9 mouse cellular contexts compared by ENCODE assay signal in genomic region chr1:20933457-20933856, GRCm38 (mm10). TPM values are rescaled to one million over a fixed set of nuclear protein-coding genes. Genes with fewer than 3 reads are reported as not detected.
DNase-seq lines count a peak whose midpoint lies in the region; ATAC-seq and TF ChIP-seq lines count a peak whose summit lies in the region.
"Had no signal": no experiment of that assay in that cellular context is flagged by ENCODE, and none has a peak within 500 bp of the region (broad histone marks: within the 10 kb centered on the region; RNA-seq: fewer than 3 reads in every experiment).

No protein-coding gene starts in this region.

- no peak for TF ChIP-seq EP300 in ES-Bruce4 (IDR thresholded peaks at IDR 0.05; ENCODE audit: insufficient read depth, low read depth, low read length)

- ATAC-seq in hindbrain, embryonic 13.5 days (ENCODE audit: low FRiP score): peak; percentile 82

- no peaks in the 10 kb centered on the region for H3K4me1 ChIP-seq in ES-Bruce4 (ENCODE audit: control insufficient read depth, insufficient read depth, low read length)
- no peaks in the 10 kb centered on the region for H3K4me1 ChIP-seq in forebrain, embryonic 10.5 days
- H3K4me1 ChIP-seq in hindbrain, embryonic 13.5 days (replicated peaks): no peaks in the 10 kb centered on the region; the same call in 1 of the 2 replicates

- H3K4me2 ChIP-seq in hindbrain, embryonic 13.5 days: no peak overlapping the region
- H3K4me2 ChIP-seq: heart, embryonic 13.5 days had no signal

- no peak for TF ChIP-seq POLR2A in ES-Bruce4 (IDR thresholded peaks at IDR 0.05; ENCODE audit: insufficient read depth, low read length)
- TF ChIP-seq POLR2A in brain, embryonic 14.5 days (IDR thresholded peaks at IDR 0.05; ENCODE audit: borderline replicate concordance, extremely low read depth, insufficient read depth, insufficient read length, poor library complexity, severe bottlenecking): no peak

- TF ChIP-seq CTCF in ES-Bruce4 (IDR thresholded peaks at IDR 0.05; ENCODE audit: low read depth, low read length): peak; percentile 72
- TF ChIP-seq CTCF in brain, embryonic 14.5 days (IDR thresholded peaks at IDR 0.05; ENCODE audit: borderline replicate concordance, extremely low read depth, insufficient read depth, insufficient read length): peak; percentile 85

- H3K27ac ChIP-seq in ES-Bruce4 (ENCODE audit: insufficient read depth, low read length): no peak overlapping the region
- H3K27ac ChIP-seq in forebrain, embryonic 10.5 days: no peak overlapping the region
- no peak overlapping the region for H3K27ac ChIP-seq in hindbrain, embryonic 13.5 days
- H3K27ac ChIP-seq: heart, embryonic 13.5 days had no signal

- no peak overlapping the region for H3K9ac ChIP-seq in ES-Bruce4 (ENCODE audit: low read depth, poor library complexity, severe bottlenecking)
- no peak overlapping the region for H3K9ac ChIP-seq in hindbrain, embryonic 13.5 days
- H3K9ac ChIP-seq: heart, embryonic 13.5 days had no signal

- no peaks in the 10 kb centered on the region for H3K9me3 ChIP-seq in ES-Bruce4 (replicated peaks; ENCODE audit: control insufficient read depth, insufficient read depth, low read length, poor library complexity, severe bottlenecking)
- no peaks in the 10 kb centered on the region for H3K9me3 ChIP-seq in forebrain, embryonic 10.5 days
- no peaks in the 10 kb centered on the region for H3K9me3 ChIP-seq in hindbrain, embryonic 13.5 days
- H3K9me3 ChIP-seq: heart, embryonic 13.5 days had no signal

- no peak overlapping the region for H3K4me3 ChIP-seq in ES-Bruce4 (ENCODE audit: low read depth, low read length)
- no peak overlapping the region for H3K4me3 ChIP-seq in forebrain, embryonic 10.5 days
- H3K4me3 ChIP-seq in hindbrain, embryonic 13.5 days: no peak overlapping the region
- H3K4me3 ChIP-seq: heart, embryonic 13.5 days had no signal

- WGBS in forebrain, embryonic 10.5 days: 26% methylated on average over 7 of the region's 7 CpGs
- WGBS in hindbrain, embryonic 13.5 days: 24% methylated on average over 7 of the region's 7 CpGs

- no peaks in the 10 kb centered on the region for H3K27me3 ChIP-seq in ES-Bruce4 (ENCODE audit: control insufficient read depth, insufficient read depth, low read length, poor library complexity, severe bottlenecking)
- H3K27me3 ChIP-seq in forebrain, embryonic 10.5 days (ENCODE audit: poor library complexity, severe bottlenecking): no peaks in the 10 kb centered on the region
- no peaks in the 10 kb centered on the region for H3K27me3 ChIP-seq in hindbrain, embryonic 13.5 days
- H3K27me3 ChIP-seq: heart, embryonic 13.5 days had no signal

- no peaks in the 10 kb centered on the region for H3K36me3 ChIP-seq in ES-Bruce4 (ENCODE audit: control insufficient read depth, insufficient read depth, low read length, poor library complexity, severe bottlenecking)
- H3K36me3 ChIP-seq in forebrain, embryonic 10.5 days (replicated peaks): peaks cover 14% of the 10 kb centered on the region
- H3K36me3 ChIP-seq in hindbrain, embryonic 13.5 days: peaks cover 24% of the 10 kb centered on the region

- peak; percentile 77 for DNase-seq in brain, embryonic 14.5 days (ENCODE audit: low read depth)
- peak; percentile 51 for DNase-seq in forebrain, embryonic 10.5 days (ENCODE audit: extremely low spot score, low spot score)
- peak; percentile 70 to 81 for DNase-seq in layer of hippocampus, postnatal 10 days (ENCODE audit: low spot score in 2 of 2)
- peak; percentile 75 for DNase-seq in lung, postnatal 14 days
- peak; percentile 73 for DNase-seq in retina, postnatal 1 day
- peak; percentile 20 to 51 for DNase-seq in urinary bladder, postnatal 36 days (ENCODE audit: low spot score in 2 of 2)

RNA-seq across cellular contexts. Expression of gene Efhc1, which starts 18.0 kb away (rescaled TPM):
- polyA plus RNA-seq in ES-Bruce4 (2011; ENCODE audit: insufficient read depth, insufficient read length, low read depth, missing spikeins): 4.2 and 8.2 TPM in 2 replicates
- polyA plus RNA-seq in brain, embryonic 14.5 days (2012; rRNA removed): 2.3 and 2.7 TPM in 2 replicates
- polyA plus RNA-seq in forebrain, embryonic 10.5 days (2016; fragmentation: Nextera tagmentation; extraction: Ambion mirVana): 1.3 and 2.1 TPM in 2 replicates
- polyA plus RNA-seq in hindbrain, embryonic 13.5 days (2015; fragmentation: Nextera tagmentation; extraction: Ambion mirVana): 2.6 and 3.5 TPM in 2 replicates
- total RNA-seq in layer of hippocampus, postnatal 10 days (2021): 1 to 10 TPM; 4.2 to 4.5 TPM

RNA-seq across cellular contexts. Expression of gene Paqr8, which starts 43.1 kb away (rescaled TPM):
- 4.4 and 4.9 TPM in 2 replicates for polyA plus RNA-seq in ES-Bruce4 (2011; ENCODE audit: insufficient read depth, insufficient read length, low read depth, missing spikeins)
- 22.8 and 30.7 TPM in 2 replicates for polyA plus RNA-seq in brain, embryonic 14.5 days (2012; rRNA removed)
- polyA plus RNA-seq in forebrain, embryonic 10.5 days (2016; fragmentation: Nextera tagmentation; extraction: Ambion mirVana): 5.5 and 5.6 TPM in 2 replicates
- polyA plus RNA-seq in hindbrain, embryonic 13.5 days (2015; fragmentation: Nextera tagmentation; extraction: Ambion mirVana): 22.5 and 26.2 TPM in 2 replicates
- 100 to 1,000 TPM in 1 of 2 experiments, 10 to 100 TPM in 1; 93.1 to 132 TPM for total RNA-seq in layer of hippocampus, postnatal 10 days (2021)
